Mouse (Mus musculus) liver, embryonic 14.5 days (tissue): Measurements from ENCODE around the gene Ugt1a8. TPM values are rescaled to one million over a fixed set of nuclear protein-coding genes. Genes with fewer than 3 reads are reported as not detected.

Source experiments
- ATAC-seq: fragments of 200-750 bp; cut with Nextera tagmentation; 2 replicates; pipeline ENCODE4 v1.8.0; 2017; ENCODE audit warnings: moderate number of reproducible peaks, mild to moderate bottlenecking, moderate library complexity; ENCODE audit not compliant: insufficient read depth
- DNase-seq, 3 experiments: peaks; one replicate each; pipeline ENCODE4 v3.0.0-alpha.2; 2012 to 2013; ENCODE audit warnings: low read depth in 3 of 3, low spot score in 3 of 3
- H3K27ac ChIP-seq: fragments of 300-500 bp; sonication (generic); 2 replicates; pipeline ENCODE4 v1.5.1; 2014; ENCODE audit warnings: moderate library complexity, mild to moderate bottlenecking, control low read depth, inconsistent platforms
- H3K27me3 ChIP-seq: fragments of 300-500 bp; sonication (generic); 2 replicates; pipeline ENCODE4 v1.6.1; 2014; ENCODE audit warnings: mild to moderate bottlenecking, low read length, moderate library complexity; ENCODE audit not compliant: control insufficient read depth, insufficient read depth
- H3K36me3 ChIP-seq: fragments of 300-500 bp; sonication (generic); replicated peaks from 2 replicates; pipeline ENCODE4 v1.6.1; 2014; ENCODE audit warnings: low read depth; ENCODE audit not compliant: control insufficient read depth, insufficient read depth
- H3K4me1 ChIP-seq, 2 experiments: fragments of 200-500 bp in 1 of 2; fragments of 300-500 bp in 1 of 2; sonication (generic) in 1 of 2; replicated peaks; 2 replicates each; pipeline ENCODE4 v1.6.1; 2012 to 2014; ENCODE audit warnings: antibody characterized with exemption in 1 of 2, inconsistent platforms in 1 of 2, low read length in 1 of 2; ENCODE audit not compliant: control insufficient read depth in 2 of 2, insufficient read depth in 2 of 2
- H3K4me2 ChIP-seq: fragments of 300-500 bp; sonication (generic); 2 replicates; pipeline ENCODE4 v1.6.1; 2014; ENCODE audit warnings: low read depth, mild to moderate bottlenecking, control low read depth, moderate library complexity
- H3K4me3 ChIP-seq, 2 experiments: fragments of 200-500 bp in 1 of 2; fragments of 300-500 bp in 1 of 2; sonication (generic) in 1 of 2; 2 replicates each; pipeline ENCODE4 v1.5.1; 2012 to 2014; ENCODE audit warnings: low read depth in 2 of 2, low read length in 2 of 2, mild to moderate bottlenecking in 2 of 2, control low read depth in 1 of 2, inconsistent platforms in 1 of 2, moderate library complexity in 1 of 2; ENCODE audit not compliant: insufficient read depth in 1 of 2
- H3K9ac ChIP-seq: fragments of 300-500 bp; sonication (generic); replicated peaks from 2 replicates; pipeline ENCODE4 v1.6.1; 2014; ENCODE audit warnings: mild to moderate bottlenecking, control low read depth, moderate library complexity
- H3K9me3 ChIP-seq: fragments of 300-500 bp; sonication (generic); 2 replicates; pipeline ENCODE4 v1.6.1; 2016; ENCODE audit warnings: low read length, mixed read lengths; ENCODE audit not compliant: control insufficient read depth
- CTCF ChIP-seq: IDR thresholded peaks from 2 replicates; pipeline ENCODE4 v1.5.1; 2016; ENCODE audit warnings: antibody characterized with exemption, low read depth, control low read depth
- EP300 ChIP-seq: IDR thresholded peaks from 2 replicates; pipeline ENCODE4 v1.6.1; 2016; ENCODE audit warnings: antibody characterized with exemption, low read depth
- WGBS: fragments of 180-500 bp; shearing (Covaris S2); extraction: QIAGEN DNeasy Blood & Tissue Kit; methylation state at CpG from one replicate; pipeline ENCODE4 v1.1.7; 2014; ENCODE audit not compliant: insufficient replicate concordance; 5-methylcytosine and 5-hydroxymethylcytosine counted together
- polyA plus RNA-seq, 2 experiments: library from polyadenylated mRNA; depleted of rRNA in 1 of 2; stranded (reverse) in 1 of 2; unstranded in 1 of 2; fragments of >200 nt; fragmentation: Nextera tagmentation in 1 of 2; extraction: Ambion mirVana in 1 of 2; gene quantifications; 2 replicates each; pipeline versions ENCODE4 v1.2.1 to v1.2.3; 2012 to 2014

The Ugt1a8 gene
- polyA plus RNA-seq, 2 experiments, result not detected

GRCm38 (mm10) chr1:88217576-88217975 lies 130.0 kb downstream of the Ugt1a8 start:
- Histone ChIP-seq H3K36me3 (no peaks in the 10 kb centered on the region), H3K27me3 (no peaks in the 10 kb centered on the region), H3K9ac (no peak overlapping the region), H3K27ac (no peak overlapping the region), H3K9me3 (peaks cover 21% of the 10 kb centered on the region), H3K4me2 (no peak overlapping the region), H3K4me1 (no peaks in the 10 kb centered on the region), H3K4me3 (no peak overlapping the region)
- ATAC-seq, result no peak
- TF ChIP-seq EP300 (no peak), CTCF (no peak)
- 27% methylated on average over 3 of the region's 3 CpGs for WGBS
- no peak for DNase-seq

DNA sequence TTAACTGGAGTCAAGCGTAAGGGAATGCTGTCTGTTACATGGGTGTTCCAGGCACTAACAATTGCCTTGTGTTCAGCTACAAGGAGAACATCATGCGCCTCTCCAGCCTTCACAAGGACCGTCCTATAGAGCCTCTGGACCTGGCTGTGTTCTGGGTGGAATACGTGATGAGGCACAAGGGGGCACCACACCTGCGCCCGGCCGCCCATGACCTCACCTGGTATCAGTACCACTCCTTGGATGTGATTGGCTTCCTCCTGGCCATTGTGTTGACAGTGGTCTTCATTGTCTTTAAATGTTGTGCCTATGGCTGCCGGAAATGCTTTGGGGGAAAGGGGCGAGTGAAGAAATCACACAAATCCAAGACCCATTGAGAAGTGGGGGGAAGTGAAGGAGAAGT lies 130.4 kb downstream of the Ugt1a8 start:
- TF ChIP-seq CTCF (no peak), EP300 (no peak)
- no peak for DNase-seq

DNA sequence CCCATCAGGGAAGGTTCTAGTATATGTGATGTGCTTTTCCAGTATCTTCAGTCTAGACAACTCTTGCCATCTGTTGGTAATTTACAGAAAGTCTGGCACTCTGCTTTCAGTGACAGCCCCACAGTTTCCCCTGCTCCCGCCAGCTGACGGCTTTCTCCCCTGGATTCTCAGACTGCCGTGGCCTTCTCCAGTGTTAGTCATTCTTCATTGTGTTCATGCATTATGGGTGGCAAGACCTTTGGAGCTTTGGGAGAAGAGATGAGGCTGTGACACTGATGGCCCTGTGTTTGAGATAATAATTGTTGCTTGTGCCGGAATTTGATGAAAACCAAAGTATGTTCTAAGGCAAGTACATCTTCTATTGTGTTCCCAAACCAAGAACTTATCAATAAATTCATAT lies 131.0 kb downstream of the Ugt1a8 start:
- no peak overlapping the region for H3K4me3 ChIP-seq
- H3K4me1 ChIP-seq, result no peaks in the 10 kb centered on the region
- TF ChIP-seq CTCF, result no peak
- no peak for TF ChIP-seq EP300
- no peaks in the 10 kb centered on the region for H3K27me3 ChIP-seq
- H3K4me2 ChIP-seq, result no peak overlapping the region
- WGBS, result 37% methylated on average over 4 of the region's 4 CpGs
- H3K36me3 ChIP-seq, result no peaks in the 10 kb centered on the region
- no peak overlapping the region for H3K9ac ChIP-seq
- DNase-seq (no peak), ATAC-seq (no peak)
- H3K27ac ChIP-seq, result no peak overlapping the region
- H3K9me3 ChIP-seq, result peaks cover 11% of the 10 kb centered on the region

More for the DNA sequence above, 130.4 kb downstream of the Ugt1a8 start:
- no peaks in the 10 kb centered on the region for H3K4me1 ChIP-seq
- H3K4me2 ChIP-seq, result no peak overlapping the region
- no peak for ATAC-seq
- H3K9ac ChIP-seq, result no peak overlapping the region
- H3K27ac ChIP-seq, result no peak overlapping the region
- peaks cover 17% of the 10 kb centered on the region for H3K9me3 ChIP-seq
- no peaks in the 10 kb centered on the region for H3K36me3 ChIP-seq
- no peak overlapping the region for H3K4me3 ChIP-seq
- WGBS, result 51% methylated on average over 9 of the region's 9 CpGs
- H3K27me3 ChIP-seq, result no peaks in the 10 kb centered on the region

DNA sequence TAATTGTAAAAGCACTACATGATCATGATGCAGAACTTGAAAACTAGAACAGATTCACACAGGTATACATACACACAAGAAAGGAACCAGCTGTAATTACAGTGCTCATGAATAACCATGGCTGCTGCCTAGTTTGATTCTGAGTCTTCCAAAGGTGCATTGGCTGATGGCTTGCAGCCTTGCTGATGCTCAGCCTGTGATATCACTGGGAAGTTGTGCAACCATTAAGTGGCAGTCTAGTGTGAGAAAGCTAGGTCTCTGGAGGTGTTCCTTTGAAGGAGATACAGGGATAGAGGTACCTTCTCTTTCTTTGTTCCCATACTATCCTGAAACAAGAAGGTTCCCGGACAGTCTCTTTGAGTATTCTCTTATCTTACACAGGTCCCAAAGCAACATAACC lies 131.4 kb downstream of the Ugt1a8 start:
- ATAC-seq, result no peak

GRCm38 (mm10) chr1:88220336-88220735 lies 132.7 kb downstream of the Ugt1a8 start:
- H3K4me3 ChIP-seq, result no peak overlapping the region
- H3K4me2 ChIP-seq, result no peak overlapping the region
- H3K4me1 ChIP-seq, result no peaks in the 10 kb centered on the region
- TF ChIP-seq CTCF (no peak), EP300 (no peak)
- H3K9ac ChIP-seq, result no peak overlapping the region
- no peak overlapping the region for H3K27ac ChIP-seq
- no peaks in the 10 kb centered on the region for H3K36me3 ChIP-seq
- H3K27me3 ChIP-seq, result no peaks in the 10 kb centered on the region
- ATAC-seq (no peak), DNase-seq (no peak)
- peaks cover 4% of the 10 kb centered on the region for H3K9me3 ChIP-seq

More for the DNA sequence above, 131.4 kb downstream of the Ugt1a8 start:
- no peak overlapping the region for H3K4me2 ChIP-seq
- TF ChIP-seq EP300, result no peak
- no peak for TF ChIP-seq CTCF
- no peak overlapping the region for H3K4me3 ChIP-seq
- H3K27me3 ChIP-seq, result no peaks in the 10 kb centered on the region
- no peaks in the 10 kb centered on the region for H3K36me3 ChIP-seq
- no peak overlapping the region for H3K9ac ChIP-seq
- H3K9me3 ChIP-seq, result peaks cover 7% of the 10 kb centered on the region
- no peak overlapping the region for H3K27ac ChIP-seq
- DNase-seq, result no peak
- 7% methylated on average over 1 of the region's 1 CpGs for WGBS
- no peaks in the 10 kb centered on the region for H3K4me1 ChIP-seq
